Mouse (Mus musculus): ENCODE data around the gene Hist1h4j.
A peak's percentile ranks its signal among the peaks of the same experiment; 100 is the strongest.
"Not testable (repeated sequence)": the region's sequence is repeated elsewhere in the genome, so short reads cannot be mapped to it uniquely, and the experiment has no call there.

DNA sequence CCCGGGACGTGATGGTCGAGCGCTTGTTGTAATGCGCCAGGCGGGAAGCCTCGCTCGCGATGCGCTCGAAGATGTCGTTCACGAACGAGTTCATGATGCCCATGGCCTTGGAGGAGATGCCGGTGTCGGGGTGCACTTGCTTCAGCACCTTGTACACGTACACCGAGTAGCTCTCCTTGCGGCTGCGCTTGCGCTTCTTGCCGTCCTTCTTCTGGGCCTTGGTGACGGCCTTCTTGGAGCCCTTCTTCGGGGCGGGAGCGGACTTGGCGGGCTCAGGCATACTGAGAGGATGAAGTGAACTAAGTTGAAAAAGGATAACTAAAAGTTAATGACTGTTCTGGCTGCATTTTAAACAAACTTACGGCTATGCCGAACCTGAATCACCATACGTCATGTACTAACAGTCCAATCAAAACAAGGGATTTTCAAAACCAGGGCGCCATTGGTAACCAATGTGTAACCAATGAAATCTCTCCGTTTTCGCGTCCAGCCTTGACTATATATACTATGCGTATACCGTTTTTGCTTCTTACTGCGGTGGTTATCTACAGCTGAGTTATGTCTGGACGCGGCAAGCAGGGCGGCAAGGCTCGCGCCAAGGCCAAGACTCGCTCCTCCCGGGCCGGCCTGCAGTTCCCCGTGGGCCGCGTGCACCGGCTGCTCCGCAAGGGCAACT, 18.9 kb upstream of the Hist1h4j start, which contains the start of the genes Hist1h2bl and Hist1h2ai:
- TF ChIP-seq CTCF (IDR thresholded peaks at IDR 0.05; ENCODE audit: borderline replicate concordance, insufficient read depth, low read depth, low read length) = not testable (repeated sequence)
- TF ChIP-seq POLR2A (IDR thresholded peaks at IDR 0.05; ENCODE audit: borderline replicate concordance, insufficient read depth, low read length) = peak; percentile 90

Measured in cerebellum, adult 2 months (tissue).